Mouse (Mus musculus) megakaryocyte, embryonic 14.5 days (primary cell): ENCODE measurements around the gene Reep1.

Experiments
- FLI1 ChIP-seq: IDR thresholded peaks from 2 replicates; pipeline ENCODE4 v1.6.1; 2012; ENCODE audit warnings: low read length, inconsistent platforms, mixed read lengths
- GATA1 ChIP-seq: IDR thresholded peaks from 3 replicates; pipeline ENCODE4 v1.6.1; 2012; ENCODE audit warnings: mixed read lengths, low read length, inconsistent platforms, borderline replicate concordance

DNA sequence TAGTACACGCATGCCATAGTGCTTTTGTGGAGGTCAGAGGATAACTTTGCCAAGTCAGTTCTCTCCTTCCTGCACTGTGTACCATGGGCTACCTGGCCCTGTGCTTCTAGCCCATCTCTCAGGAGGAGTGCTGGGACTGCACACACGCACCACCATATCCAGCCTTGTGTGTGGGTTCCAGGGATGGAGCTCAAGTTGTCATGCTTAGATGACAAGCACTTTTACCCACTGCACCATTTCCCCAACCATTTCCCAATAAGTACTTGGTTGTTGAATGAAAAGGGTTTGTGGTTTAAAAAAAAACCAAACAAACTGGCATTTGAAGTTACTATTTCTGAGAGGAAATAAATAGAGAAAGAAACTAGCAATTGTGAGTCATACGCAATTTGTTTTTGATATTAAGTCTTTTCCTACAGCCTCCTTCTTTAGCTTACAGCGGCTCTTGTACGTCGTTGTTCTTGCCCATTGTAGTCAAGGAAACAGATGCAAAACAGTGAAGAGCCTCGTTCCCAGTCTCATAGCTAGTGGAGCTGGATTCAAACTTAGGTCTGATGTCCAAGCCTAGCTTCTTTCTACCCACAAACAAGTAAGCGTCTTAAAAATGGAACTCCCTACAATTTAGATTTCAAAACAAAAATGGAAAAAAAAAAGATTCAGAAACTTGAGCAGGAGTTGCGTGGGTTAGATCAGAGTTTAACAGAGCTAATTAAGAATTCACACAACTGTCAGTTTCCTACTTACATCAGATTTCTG, 38.3 kb downstream of the Reep1 start:
- TF ChIP-seq GATA1 (no peak), FLI1 (no peak)
